Mouse (Mus musculus): ENCODE data around the gene Plekhm3. TPM values are rescaled to one million over a fixed set of nuclear protein-coding genes. Genes with fewer than 3 reads are reported as not detected.

Plekhm3 gene
- polyA plus RNA-seq, 1 experiment from 2014 or later, result 11.1 TPM

DNA sequence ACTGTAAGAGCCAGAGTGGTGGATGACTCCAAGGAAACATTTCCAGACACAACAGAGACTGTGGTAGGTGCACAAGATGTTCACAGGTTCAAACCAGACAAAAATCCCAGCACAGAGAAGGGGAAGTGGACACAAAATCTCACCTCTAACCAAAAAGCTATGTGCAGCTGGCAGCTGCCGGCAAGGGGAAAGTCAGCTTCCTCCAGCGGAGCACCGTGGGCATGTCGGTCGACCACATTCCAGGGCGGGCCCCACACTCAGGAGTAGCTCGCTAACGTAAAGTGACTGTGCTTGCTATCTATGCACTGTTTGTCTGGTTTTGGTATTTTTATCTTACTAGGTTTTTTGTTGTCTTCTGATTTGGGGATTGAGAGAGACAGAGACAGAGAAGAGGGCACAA, 7.2 kb downstream of the Plekhm3 start:
- 91% methylated on average over 8 of the region's 8 CpGs for WGBS
- H3K27ac ChIP-seq, result no peak overlapping the region
- no peaks in the 10 kb centered on the region for H3K27me3 ChIP-seq
- peaks cover 4% of the 10 kb centered on the region; the same call in 1 of the 2 replicates for H3K4me1 ChIP-seq (replicated peaks)
- no peak for ATAC-seq (ENCODE audit: low FRiP score)
- no peak overlapping the region for H3K4me3 ChIP-seq
- no peaks in the 10 kb centered on the region for H3K36me3 ChIP-seq
- H3K9me3 ChIP-seq, result no peaks in the 10 kb centered on the region
- no peak overlapping the region for H3K4me2 ChIP-seq
- no peak overlapping the region for H3K9ac ChIP-seq

DNA sequence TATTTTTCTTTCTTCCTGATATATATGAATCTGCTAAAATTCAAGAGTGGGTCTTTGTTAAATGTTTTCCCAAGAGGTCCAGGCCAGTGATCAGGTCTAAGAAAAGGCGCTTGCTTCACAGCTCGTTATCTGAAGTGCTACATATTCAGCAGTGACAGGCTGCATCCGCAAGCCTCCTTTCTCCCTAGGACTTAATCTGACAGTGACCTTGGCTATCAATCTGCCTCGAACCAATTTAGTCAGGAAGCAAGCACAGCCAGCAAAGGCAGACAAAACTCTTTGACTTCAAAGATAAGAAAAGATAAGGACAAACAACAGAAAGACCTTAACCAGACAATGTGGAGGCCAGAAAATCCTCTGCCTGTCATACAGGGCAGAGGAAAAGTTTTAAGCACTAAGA, 10.5 kb downstream of the Plekhm3 start:
- WGBS, result 48% methylated on average over 4 of the region's 4 CpGs
- peaks cover 4% of the 10 kb centered on the region for H3K36me3 ChIP-seq
- peaks cover 4% of the 10 kb centered on the region; the same call in 1 of the 2 replicates for H3K4me1 ChIP-seq (replicated peaks)
- no peak overlapping the region for H3K4me3 ChIP-seq
- H3K9ac ChIP-seq, result peak overlapping the region; percentile 10; the same call in 1 of the 2 replicates
- no peaks in the 10 kb centered on the region for H3K9me3 ChIP-seq
- no peak overlapping the region for H3K27ac ChIP-seq
- no peaks in the 10 kb centered on the region for H3K27me3 ChIP-seq
- no peak for ATAC-seq (ENCODE audit: low FRiP score)
- H3K4me2 ChIP-seq, result no peak overlapping the region

DNA sequence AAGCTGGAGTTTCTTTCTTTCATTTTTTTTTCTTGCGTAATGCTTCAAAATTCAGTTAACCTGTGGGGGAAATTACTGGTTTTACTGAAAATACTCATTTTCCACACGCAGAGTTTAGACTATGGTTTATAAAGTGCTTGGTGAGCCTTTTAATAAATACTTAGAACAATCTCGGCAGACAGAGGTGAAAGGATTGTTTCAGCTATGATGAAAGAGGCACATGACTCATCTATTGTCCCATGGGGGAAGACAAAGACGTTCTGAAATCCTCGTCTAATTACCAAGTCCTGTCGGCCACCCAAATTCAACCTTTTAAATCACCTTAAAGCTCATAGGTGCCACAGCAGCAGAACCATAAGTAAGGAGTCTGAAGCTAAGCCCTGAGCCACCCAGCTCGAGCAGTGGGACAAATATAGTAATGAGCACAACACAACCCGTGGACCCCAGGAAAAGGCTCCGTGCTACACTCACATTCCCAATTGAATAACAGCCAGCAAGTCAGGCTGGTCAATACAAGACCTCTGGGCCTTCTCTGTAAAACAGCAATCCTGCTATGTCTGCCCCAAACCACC, 11.3 kb downstream of the Plekhm3 start:
- Histone ChIP-seq H3K27ac (no peak overlapping the region), H3K9ac (no peak overlapping the region), H3K4me1 (replicated peaks) (peaks cover 4% of the 10 kb centered on the region; the same call in 1 of the 2 replicates), H3K4me3 (no peak overlapping the region), H3K27me3 (no peaks in the 10 kb centered on the region), H3K4me2 (no peak overlapping the region), H3K9me3 (no peaks in the 10 kb centered on the region), H3K36me3 (peaks cover 4% of the 10 kb centered on the region)
- WGBS, result 66% methylated on average over 9 of the region's 9 CpGs
- no peak for ATAC-seq (ENCODE audit: low FRiP score)

DNA sequence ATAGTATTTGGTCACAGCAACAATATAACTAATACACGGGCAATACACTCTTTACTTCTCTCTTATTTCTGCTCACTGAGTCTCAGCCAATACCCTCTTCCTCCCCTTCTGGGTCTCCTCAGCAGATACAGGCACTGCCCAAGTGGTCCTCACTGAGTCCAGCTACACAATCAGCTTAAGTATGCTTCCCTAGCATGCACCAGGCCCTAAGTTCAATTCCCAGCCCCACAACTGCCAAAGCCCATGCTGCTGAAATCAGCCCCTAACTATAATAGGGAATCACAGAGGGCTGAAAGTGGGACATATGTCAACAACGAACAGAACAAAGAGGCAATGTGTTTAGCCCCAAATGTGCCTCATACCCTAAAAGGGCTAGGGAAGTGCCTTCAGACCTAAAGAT, 11.9 kb downstream of the Plekhm3 start:
- no peak for ATAC-seq (ENCODE audit: low FRiP score)
- Histone ChIP-seq H3K9ac (no peak overlapping the region), H3K4me1 (replicated peaks) (peaks cover 4% of the 10 kb centered on the region; the same call in 1 of the 2 replicates), H3K36me3 (peaks cover 4% of the 10 kb centered on the region), H3K9me3 (no peaks in the 10 kb centered on the region), H3K4me3 (no peak overlapping the region), H3K27me3 (no peaks in the 10 kb centered on the region), H3K27ac (no peak overlapping the region), H3K4me2 (no peak overlapping the region)
- WGBS, result 94% methylated on average over 2 of the region's 2 CpGs

DNA sequence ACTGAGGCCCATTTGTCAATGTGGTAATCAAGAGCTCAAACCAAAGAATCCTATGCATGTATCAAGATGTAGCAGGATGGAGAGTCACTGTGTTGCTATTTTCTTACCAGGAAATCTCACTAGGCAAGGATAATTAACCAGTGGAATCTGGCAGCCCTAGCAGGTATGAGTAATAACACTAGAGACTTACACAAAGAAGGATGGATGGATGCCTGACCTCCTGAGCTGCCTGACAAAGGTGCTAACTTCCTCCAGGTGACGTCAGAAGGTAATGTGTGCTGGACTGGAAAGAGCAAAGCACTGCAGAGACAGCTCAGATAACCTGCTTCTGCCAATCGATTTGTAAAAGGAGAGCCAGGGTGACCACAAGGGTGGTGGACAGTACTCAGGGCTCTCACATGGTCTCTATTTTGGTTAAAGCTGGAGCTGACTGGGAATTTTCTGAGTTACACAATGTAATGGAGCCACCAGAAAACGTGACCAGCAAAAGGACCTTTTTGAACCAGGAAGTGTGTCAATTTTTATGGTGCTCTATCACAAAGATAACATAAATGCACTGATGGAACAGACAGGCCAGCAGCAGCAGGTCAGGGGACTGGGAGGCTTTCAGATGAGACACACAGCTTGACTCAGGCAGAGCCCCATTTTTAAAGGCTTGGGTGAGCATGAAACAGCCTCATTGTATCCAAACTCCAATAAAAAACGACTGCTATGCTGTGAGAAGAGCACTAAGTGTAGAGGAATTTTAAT, 14.4 kb downstream of the Plekhm3 start:
- Histone ChIP-seq H3K27ac (no peak overlapping the region), H3K4me2 (no peak overlapping the region), H3K36me3 (peaks cover 11% of the 10 kb centered on the region), H3K9ac (no peak overlapping the region), H3K27me3 (no peaks in the 10 kb centered on the region), H3K9me3 (no peaks in the 10 kb centered on the region), H3K4me1 (replicated peaks) (peaks cover 4% of the 10 kb centered on the region; the same call in 1 of the 2 replicates), H3K4me3 (no peak overlapping the region)
- WGBS, result 77% methylated on average over 4 of the region's 4 CpGs
- no peak for ATAC-seq (ENCODE audit: low FRiP score)

DNA sequence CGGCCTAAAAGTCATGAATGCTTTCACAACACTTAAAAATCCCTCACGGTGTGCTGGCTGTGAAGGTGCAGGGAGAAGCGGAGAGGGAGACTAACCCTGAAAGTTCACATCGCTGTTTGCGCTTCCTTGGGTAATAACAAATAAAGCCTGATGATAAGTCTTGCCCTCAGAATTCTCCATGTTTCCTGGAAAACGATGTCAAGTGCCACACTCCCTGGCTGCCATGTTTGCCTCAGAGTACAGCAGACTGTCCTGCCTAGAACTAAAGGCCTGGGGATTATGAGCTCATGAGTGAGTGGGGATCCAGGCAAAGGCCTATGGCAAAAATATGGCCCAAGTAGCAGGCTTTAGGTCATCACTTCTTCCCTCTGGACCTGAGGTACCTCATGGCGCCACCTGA, 17.7 kb downstream of the Plekhm3 start:
- Histone ChIP-seq H3K4me2 (no peak overlapping the region), H3K9me3 (no peaks in the 10 kb centered on the region), H3K4me1 (replicated peaks) (no peaks in the 10 kb centered on the region), H3K27me3 (no peaks in the 10 kb centered on the region), H3K4me3 (no peak overlapping the region), H3K36me3 (peaks cover 25% of the 10 kb centered on the region), H3K27ac (no peak overlapping the region), H3K9ac (no peak overlapping the region)
- ATAC-seq (ENCODE audit: low FRiP score), result no peak
- 92% methylated on average over 7 of the region's 7 CpGs for WGBS

DNA sequence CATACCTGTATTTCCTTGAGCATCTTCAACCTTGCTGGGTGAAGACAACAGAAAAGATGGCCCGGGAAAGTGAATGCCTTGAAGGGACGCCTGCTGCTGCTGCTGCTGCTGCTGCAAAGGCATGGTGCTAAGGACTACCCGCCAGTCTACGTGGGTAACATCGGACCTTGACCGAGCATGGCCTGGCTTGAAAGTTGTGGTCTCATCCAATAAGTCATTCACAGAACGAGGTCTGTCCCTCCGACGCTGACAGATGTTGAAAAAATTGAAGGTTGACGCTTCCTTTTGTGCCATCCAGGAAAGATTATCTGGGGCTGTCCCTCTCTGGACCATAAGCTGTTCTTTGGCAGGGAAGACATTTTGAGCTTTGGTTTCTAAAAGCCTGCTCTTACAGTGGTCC, 18.9 kb downstream of the Plekhm3 start:
- WGBS, result 94% methylated on average over 10 of the region's 10 CpGs
- H3K27ac ChIP-seq, result no peak overlapping the region
- H3K36me3 ChIP-seq, result peaks cover 25% of the 10 kb centered on the region
- ATAC-seq (ENCODE audit: low FRiP score), result no peak
- H3K27me3 ChIP-seq, result no peaks in the 10 kb centered on the region
- no peak overlapping the region for H3K4me2 ChIP-seq
- H3K9me3 ChIP-seq, result no peaks in the 10 kb centered on the region
- no peaks in the 10 kb centered on the region for H3K4me1 ChIP-seq (replicated peaks)
- H3K9ac ChIP-seq, result no peak overlapping the region
- H3K4me3 ChIP-seq, result no peak overlapping the region

DNA sequence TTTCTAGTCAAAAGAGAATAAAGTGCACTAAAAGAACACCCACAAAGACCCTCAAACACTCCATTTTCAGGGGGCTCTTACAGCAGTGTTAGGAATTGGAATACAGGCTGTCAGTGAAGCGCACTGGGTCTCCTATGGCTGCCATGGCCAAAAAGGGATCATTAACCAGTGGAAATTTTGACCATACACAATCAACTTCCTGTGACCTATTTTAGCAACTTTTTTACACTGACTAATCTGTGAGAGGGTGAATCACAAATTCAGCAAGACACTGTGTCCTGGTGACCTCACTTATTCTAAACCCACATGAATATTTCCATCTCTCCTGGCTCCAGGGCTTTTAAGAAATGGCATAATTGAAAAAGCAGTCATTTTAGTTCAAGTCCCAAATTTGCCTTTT, 23.7 kb downstream of the Plekhm3 start:
- no peak for ATAC-seq (ENCODE audit: low FRiP score)
- WGBS, result 97% methylated on average over 1 of the region's 1 CpGs
- Histone ChIP-seq H3K27ac (no peak overlapping the region), H3K4me1 (replicated peaks) (no peaks in the 10 kb centered on the region), H3K9me3 (no peaks in the 10 kb centered on the region), H3K9ac (no peak overlapping the region), H3K36me3 (peaks cover 23% of the 10 kb centered on the region), H3K4me2 (no peak overlapping the region), H3K27me3 (no peaks in the 10 kb centered on the region), H3K4me3 (no peak overlapping the region)

DNA sequence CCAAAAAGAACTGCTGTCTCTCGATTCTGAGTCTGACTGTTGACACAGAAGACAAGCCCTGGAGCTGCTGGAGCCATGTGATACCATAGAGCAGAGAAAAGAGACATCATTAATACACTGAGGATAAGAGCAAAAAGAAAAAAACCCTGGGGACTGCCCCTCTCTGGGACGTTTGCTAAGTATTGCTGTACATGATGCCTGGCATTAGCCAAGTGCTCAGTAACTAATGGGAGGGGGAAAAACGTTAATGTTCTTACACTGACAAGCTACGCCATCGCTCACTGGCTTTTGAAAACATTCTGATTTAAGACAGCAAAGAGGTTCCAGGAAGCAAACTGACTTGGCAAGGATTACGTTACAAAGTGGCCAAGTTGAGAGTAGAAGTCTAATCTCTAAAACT, 26.5 kb downstream of the Plekhm3 start:
- no peaks in the 10 kb centered on the region for H3K27me3 ChIP-seq
- H3K4me3 ChIP-seq, result no peak overlapping the region
- H3K9ac ChIP-seq, result no peak overlapping the region
- H3K4me1 ChIP-seq (replicated peaks), result no peaks in the 10 kb centered on the region
- no peak overlapping the region for H3K27ac ChIP-seq
- H3K36me3 ChIP-seq, result peaks cover 9% of the 10 kb centered on the region
- WGBS, result 78% methylated on average over 6 of the region's 6 CpGs
- no peaks in the 10 kb centered on the region for H3K9me3 ChIP-seq
- no peak overlapping the region for H3K4me2 ChIP-seq
- ATAC-seq (ENCODE audit: low FRiP score), result no peak

DNA sequence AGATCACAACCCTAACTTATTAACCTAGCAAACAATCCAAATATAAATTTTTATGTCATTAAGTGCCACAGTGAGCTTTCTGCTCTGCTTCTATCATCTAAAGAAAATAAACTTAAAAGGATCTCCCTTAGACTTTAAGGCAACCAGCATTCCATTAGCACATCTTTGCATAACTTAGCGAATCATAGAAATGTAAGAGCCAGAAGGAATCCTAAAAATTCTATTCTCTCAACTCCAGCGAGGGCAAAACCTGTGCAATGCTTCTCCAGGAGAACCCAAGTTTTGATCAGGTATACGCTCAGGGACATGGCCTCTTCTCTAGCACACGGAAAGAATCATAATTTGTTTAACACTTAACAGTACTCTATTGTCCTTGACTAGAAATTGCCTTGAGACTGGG, 27.0 kb downstream of the Plekhm3 start:
- H3K4me1 ChIP-seq (replicated peaks), result peaks cover under 1% of the 10 kb centered on the region

DNA sequence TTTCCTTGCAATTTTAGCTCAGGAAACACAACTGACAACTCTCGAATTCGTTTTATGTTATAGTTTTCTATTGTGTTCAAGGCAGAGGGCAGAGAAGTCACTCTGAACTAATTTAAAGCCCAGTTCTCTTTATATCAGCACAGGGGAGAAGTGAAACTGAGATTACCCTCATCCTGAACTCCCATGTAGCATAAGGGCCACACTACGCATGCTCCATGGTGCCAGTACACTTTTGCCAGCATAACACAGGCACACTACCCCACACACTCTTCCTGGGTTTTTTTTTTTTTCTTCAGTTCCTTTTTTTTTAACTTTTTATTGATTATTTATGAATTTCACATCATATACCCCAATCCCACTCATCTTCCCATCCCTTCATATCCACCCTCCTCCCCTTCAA, 28.1 kb downstream of the Plekhm3 start:
- Histone ChIP-seq H3K9ac (no peak overlapping the region), H3K9me3 (no peaks in the 10 kb centered on the region), H3K4me1 (replicated peaks) (peaks cover 8% of the 10 kb centered on the region), H3K4me2 (no peak overlapping the region), H3K27me3 (no peaks in the 10 kb centered on the region), H3K36me3 (0 out of 2 replicates have a peak, but pooled peaks cover 2% of the 10 kb centered on the region), H3K4me3 (no peak overlapping the region), H3K27ac (no peak overlapping the region)
- WGBS, result 94% methylated on average over 3 of the region's 3 CpGs
- ATAC-seq (ENCODE audit: low FRiP score), result no peak

More for the DNA sequence above, 27.0 kb downstream of the Plekhm3 start:
- no peak overlapping the region for H3K4me2 ChIP-seq
- no peak overlapping the region for H3K4me3 ChIP-seq
- ATAC-seq (ENCODE audit: low FRiP score), result no peak
- no peak overlapping the region for H3K9ac ChIP-seq
- H3K27me3 ChIP-seq, result no peaks in the 10 kb centered on the region
- H3K9me3 ChIP-seq, result no peaks in the 10 kb centered on the region
- H3K36me3 ChIP-seq, result peaks cover 9% of the 10 kb centered on the region
- no peak overlapping the region for H3K27ac ChIP-seq
- 89% methylated on average over 4 of the region's 4 CpGs for WGBS

DNA sequence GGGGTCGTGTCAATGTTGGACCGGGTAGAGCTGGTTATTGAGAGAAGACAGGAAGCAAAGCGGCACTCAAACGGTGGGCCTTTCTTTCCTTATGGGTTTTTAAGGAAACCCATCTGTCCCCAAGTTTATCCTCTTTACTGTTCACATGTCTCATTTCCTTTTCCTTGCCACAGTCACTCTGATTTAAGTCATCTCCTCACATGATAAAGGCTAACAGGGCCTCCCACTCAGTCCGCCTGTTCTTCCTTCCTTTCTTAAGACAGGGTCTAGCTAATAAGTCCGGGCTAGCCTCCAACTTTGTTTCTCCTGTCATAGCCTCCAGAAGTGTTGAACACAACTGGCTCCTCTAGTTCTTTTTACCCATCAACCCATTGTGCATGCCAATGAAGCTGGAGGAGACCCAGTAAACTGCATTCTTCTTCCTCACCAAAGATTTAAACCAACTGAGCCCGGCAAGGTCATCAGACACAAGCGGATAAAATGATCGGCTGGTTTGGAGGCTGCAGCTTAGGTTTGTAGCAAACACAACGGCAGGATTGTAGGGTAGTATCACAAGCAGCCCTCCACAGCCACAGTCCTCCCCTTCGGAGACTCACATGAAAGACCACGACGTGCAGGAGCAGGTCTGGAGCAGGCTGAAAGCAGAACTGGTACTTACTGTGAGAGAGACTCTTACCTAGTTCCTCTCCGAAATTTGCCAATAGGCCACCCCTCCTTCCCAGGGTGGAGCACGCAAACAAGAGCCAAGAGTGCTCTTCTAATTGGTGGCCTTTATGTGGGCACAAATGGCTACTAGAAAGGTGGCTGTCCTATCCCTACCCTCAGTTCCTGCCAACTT, 29.0 kb downstream of the Plekhm3 start:
- WGBS, result 92% methylated on average over 15 of the region's 15 CpGs
- Histone ChIP-seq H3K4me1 (replicated peaks) (peaks cover 8% of the 10 kb centered on the region), H3K4me2 (no peak overlapping the region), H3K4me3 (no peak overlapping the region), H3K27ac (no peak overlapping the region), H3K36me3 (no peaks in the 10 kb centered on the region), H3K9ac (no peak overlapping the region), H3K9me3 (no peaks in the 10 kb centered on the region), H3K27me3 (no peaks in the 10 kb centered on the region)
- no peak for ATAC-seq (ENCODE audit: low FRiP score)
